In genomic region chr2:10008593-10008992, GRCm38 (mm10) we compare ENCODE assay signal across 20 mouse cellular contexts.
"Had no signal": no experiment of that assay in that cellular context is flagged by ENCODE, and none has a peak within 500 bp of the region (broad histone marks: within the 10 kb centered on the region; RNA-seq: fewer than 3 reads in every experiment).

No protein-coding gene starts in this region.

- H3K27ac ChIP-seq: limb, embryonic 12.5 days; limb, embryonic 15.5 days; lung, embryonic 15.5 days; midbrain, embryonic 10.5 days; midbrain, embryonic 13.5 days; neural tube, embryonic 13.5 days; stomach, postnatal 0 days had no signal

- H3K9me3 ChIP-seq: limb, embryonic 12.5 days; limb, embryonic 15.5 days; lung, embryonic 15.5 days; megakaryocyte, embryonic 14.5 days; midbrain, embryonic 10.5 days; midbrain, embryonic 13.5 days; neural tube, embryonic 13.5 days had no signal

- H3K4me1 ChIP-seq: midbrain, embryonic 10.5 days had no signal

- H3K4me3 ChIP-seq: limb, embryonic 12.5 days; limb, embryonic 15.5 days; lung, embryonic 15.5 days; megakaryocyte, embryonic 14.5 days; midbrain, embryonic 10.5 days; midbrain, embryonic 13.5 days; myocyte; neural tube, embryonic 13.5 days had no signal

- H3K36me3 ChIP-seq: limb, embryonic 12.5 days; limb, embryonic 15.5 days; lung, embryonic 15.5 days; midbrain, embryonic 10.5 days; midbrain, embryonic 13.5 days; neural tube, embryonic 13.5 days had no signal

- H3K27me3 ChIP-seq: limb, embryonic 12.5 days; limb, embryonic 15.5 days; lung, embryonic 15.5 days; megakaryocyte, embryonic 14.5 days; midbrain, embryonic 13.5 days; neural tube, embryonic 13.5 days had no signal

- DNase-seq: kidney, adult 18-20 months; kidney, postnatal 36 days; left cerebral cortex, postnatal 4 days; lung, adult 18-20 months; lung, postnatal 10 days; lung, postnatal 36 days; right cerebral cortex, postnatal 14 days; right cerebral cortex, postnatal 4 days; thymus, adult 2 months had no signal

- H3K4me2 ChIP-seq: limb, embryonic 12.5 days; limb, embryonic 15.5 days; lung, embryonic 15.5 days; midbrain, embryonic 13.5 days; neural tube, embryonic 13.5 days had no signal

- ATAC-seq: intestine, embryonic 16.5 days; midbrain, embryonic 13.5 days; midbrain, embryonic 16.5 days had no signal

- H3K9ac ChIP-seq: limb, embryonic 12.5 days; limb, embryonic 15.5 days; lung, embryonic 15.5 days; midbrain, embryonic 13.5 days; neural tube, embryonic 13.5 days had no signal
